Mouse (Mus musculus) liver, embryonic 11.5 days (tissue): ENCODE data around the gene Olfr1202. TPM values are rescaled to one million over a fixed set of nuclear protein-coding genes. Genes with fewer than 3 reads are reported as not detected.

Experiments
- ATAC-seq: fragments of 200-750 bp; cut with Nextera tagmentation; replicated peaks from 2 replicates; pipeline ENCODE4 v1.8.0; 2017; ENCODE audit warnings: moderate number of reproducible peaks, mild to moderate bottlenecking, moderate TSS enrichment, moderate library complexity; ENCODE audit not compliant: low FRiP score
- DNase-seq: peaks from one replicate; pipeline ENCODE4 v3.0.0-alpha.2; 2017; ENCODE audit warnings: low spot score
- H3K27ac ChIP-seq: fragments of 300-500 bp; sonication (generic); 2 replicates; pipeline ENCODE4 v1.5.1; 2014; ENCODE audit warnings: mild to moderate bottlenecking, low read depth, low read length, control low read depth
- H3K27me3 ChIP-seq: fragments of 300-500 bp; sonication (generic); replicated peaks from 2 replicates; pipeline ENCODE4 v1.6.1; 2014; ENCODE audit warnings: low read length, mixed read lengths; ENCODE audit not compliant: control insufficient read depth, insufficient read depth
- H3K36me3 ChIP-seq: fragments of 300-500 bp; sonication (generic); 2 replicates; pipeline ENCODE4 v1.6.1; 2014; ENCODE audit warnings: mild to moderate bottlenecking, low read length, moderate library complexity, mixed read lengths; ENCODE audit not compliant: control insufficient read depth, insufficient read depth
- H3K4me1 ChIP-seq: fragments of 300-500 bp; sonication (generic); replicated peaks from 2 replicates; pipeline ENCODE4 v1.6.1; 2014; ENCODE audit warnings: low read length, mixed read lengths; ENCODE audit not compliant: control insufficient read depth, insufficient read depth
- H3K4me2 ChIP-seq: fragments of 300-500 bp; sonication (generic); 2 replicates; pipeline ENCODE4 v1.6.1; 2014; ENCODE audit warnings: mild to moderate bottlenecking, control low read depth, moderate library complexity
- H3K4me3 ChIP-seq: fragments of 300-500 bp; sonication (generic); 2 replicates; pipeline ENCODE4 v1.5.1; 2014; ENCODE audit warnings: low read depth, low read length, control low read depth
- H3K9ac ChIP-seq: fragments of 300-500 bp; sonication (generic); 2 replicates; pipeline ENCODE4 v1.6.1; 2014; ENCODE audit warnings: low read depth, low read length, control low read depth
- H3K9me3 ChIP-seq: fragments of 300-500 bp; sonication (generic); 2 replicates; pipeline ENCODE4 v1.6.1; 2016; ENCODE audit warnings: low read length, inconsistent platforms, mixed read lengths; ENCODE audit not compliant: control insufficient read depth
- WGBS: fragments of 180-500 bp; shearing (Covaris S2); extraction: QIAGEN DNeasy Blood & Tissue Kit; methylation state at CpG from one replicate; pipeline ENCODE4 v1.1.7; 2014; 5-methylcytosine and 5-hydroxymethylcytosine counted together
- polyA plus RNA-seq: library from polyadenylated mRNA; unstranded; fragments of >200 nt; fragmentation: Nextera tagmentation; extraction: Ambion mirVana; gene quantifications from 2 replicates; pipeline ENCODE4 v1.2.1, GENCODE M21; 2014

Olfr1202 gene
- not detected in 2 replicates for polyA plus RNA-seq

DNA sequence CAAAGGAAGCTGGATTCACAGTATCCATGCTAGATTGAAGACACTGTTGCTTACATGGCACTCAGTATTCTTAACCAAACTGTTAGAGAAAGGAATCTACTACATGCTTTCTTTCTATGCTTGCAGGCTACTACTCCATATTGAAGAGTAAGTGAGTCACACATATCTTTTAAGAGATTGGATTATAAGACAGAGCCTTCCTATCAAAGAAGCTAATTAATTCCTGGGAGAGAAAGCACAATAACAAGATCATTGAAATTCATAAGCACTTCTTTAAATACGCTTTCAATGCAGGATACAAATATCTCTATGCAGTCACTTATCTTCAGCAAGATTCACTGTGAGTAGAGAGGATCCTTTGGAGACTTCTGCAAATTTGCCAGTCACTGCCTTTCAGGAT is at the start of gene Olfr1202:
Olfr1202 (plus strand) TSS at position 301 of the 400 bp plus-strand sequence.
- H3K4me3 ChIP-seq = no peak within 1 kb of the TSS
- H3K27me3 ChIP-seq = no peaks in the 10 kb centered on the region
- no peaks in the 10 kb centered on the region for H3K4me1 ChIP-seq
- H3K27ac ChIP-seq = no peak within 1 kb of the TSS
- WGBS = 77% methylated on average over 1 of the region's 1 CpGs
- H3K9me3 ChIP-seq = no peaks in the 10 kb centered on the region
- no peaks in the 10 kb centered on the region for H3K36me3 ChIP-seq
- no peak for ATAC-seq
- H3K9ac ChIP-seq = no peak within 1 kb of the TSS
- no peak for DNase-seq
- H3K4me2 ChIP-seq = no peak within 1 kb of the TSS

DNA sequence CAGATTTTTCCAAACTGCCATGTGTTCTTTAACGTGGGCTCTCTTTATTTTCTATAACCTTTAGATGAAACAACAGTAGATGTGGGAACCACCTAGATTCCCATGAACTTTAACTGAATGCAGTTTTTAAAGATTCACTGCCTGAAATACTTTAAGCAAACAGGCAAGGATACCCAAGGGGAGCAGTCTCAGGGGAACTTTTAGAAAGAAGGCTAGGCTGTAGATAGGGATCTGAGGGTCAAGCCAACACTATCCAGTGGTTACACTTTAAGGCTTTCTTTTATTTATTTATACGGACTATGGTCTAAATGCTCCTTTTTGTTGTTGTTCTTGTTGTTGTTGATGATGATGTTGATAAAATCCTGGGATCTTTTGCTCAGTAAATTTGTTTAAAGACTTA is 43.9 kb upstream of the Olfr1202 start, which contains the start of gene Olfr1200:
Olfr1200 (minus strand) TSS at position 101 of the 400 bp plus-strand sequence.
- DNase-seq (no peak), ATAC-seq (no peak)
- WGBS = 70% methylated on average over 2 of the region's 2 CpGs
- no peaks in the 10 kb centered on the region for H3K4me1 ChIP-seq
- no peaks in the 10 kb centered on the region for H3K27me3 ChIP-seq
- no peaks in the 10 kb centered on the region for H3K36me3 ChIP-seq
- no peak within 1 kb of the TSS for H3K9ac ChIP-seq
- no peaks in the 10 kb centered on the region for H3K9me3 ChIP-seq
- H3K27ac ChIP-seq = no peak within 1 kb of the TSS
- H3K4me2 ChIP-seq = no peak within 1 kb of the TSS
- no peak within 1 kb of the TSS for H3K4me3 ChIP-seq

DNA sequence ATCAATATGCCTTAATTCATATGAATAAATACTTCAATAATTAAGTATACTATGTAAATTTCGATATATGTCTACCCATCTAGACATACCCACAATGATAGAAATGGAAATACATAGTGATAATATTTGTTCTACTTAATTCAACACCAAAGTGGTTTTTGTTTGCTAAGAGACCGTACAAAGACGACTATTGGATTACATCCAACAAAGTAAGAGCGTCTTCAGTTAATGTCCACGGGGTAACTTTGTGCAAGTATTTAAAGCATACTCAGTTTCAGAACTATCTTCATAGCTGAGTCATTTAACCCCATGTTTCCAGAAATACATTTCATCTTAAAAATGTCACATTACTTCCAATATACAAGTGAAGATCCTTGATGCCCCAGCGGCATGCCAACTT is 21.6 kb upstream of the Olfr1202 start, which contains the start of gene Olfr1201:
Olfr1201 (plus strand) TSS at position 301 of the 400 bp plus-strand sequence.
- Histone ChIP-seq H3K9ac (no peak within 1 kb of the TSS), H3K27ac (no peak within 1 kb of the TSS), H3K4me3 (no peak within 1 kb of the TSS), H3K4me1 (no peaks in the 10 kb centered on the region), H3K4me2 (no peak within 1 kb of the TSS), H3K9me3 (no peaks in the 10 kb centered on the region), H3K27me3 (no peaks in the 10 kb centered on the region), H3K36me3 (no peaks in the 10 kb centered on the region)
- no peak for DNase-seq
- WGBS = 83% methylated on average over 6 of the region's 6 CpGs
- no peak for ATAC-seq

DNA sequence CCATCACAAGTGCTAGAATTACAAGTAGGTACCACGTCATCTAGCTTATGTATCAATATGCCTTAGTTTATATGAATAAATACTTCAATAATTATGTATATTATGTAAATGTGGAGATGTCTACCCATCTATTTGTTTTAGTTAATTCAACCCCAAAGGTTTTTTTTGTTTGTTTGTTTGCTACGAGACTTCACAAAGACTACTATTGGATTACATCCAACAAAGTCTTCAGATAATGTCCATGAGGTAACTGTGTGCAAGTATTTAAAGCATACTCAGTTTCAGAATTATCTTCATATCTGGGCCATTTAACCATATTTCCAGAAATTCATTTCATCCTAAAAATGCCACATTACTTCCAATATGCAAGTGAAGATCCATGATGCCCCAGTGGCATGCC is 15.1 kb downstream of the Olfr1202 start, which contains the start of gene Olfr1205:
Olfr1205 (plus strand) TSS at position 301 of the 400 bp plus-strand sequence.
- WGBS = 80% methylated on average over 2 of the region's 2 CpGs
- H3K27me3 ChIP-seq = no peaks in the 10 kb centered on the region
- ATAC-seq (no peak), DNase-seq (no peak)
- no peaks in the 10 kb centered on the region for H3K36me3 ChIP-seq
- no peak within 1 kb of the TSS for H3K9ac ChIP-seq
- H3K4me1 ChIP-seq = no peaks in the 10 kb centered on the region
- no peak within 1 kb of the TSS for H3K27ac ChIP-seq
- H3K9me3 ChIP-seq = no peaks in the 10 kb centered on the region
- H3K4me3 ChIP-seq = no peak within 1 kb of the TSS
- no peak within 1 kb of the TSS for H3K4me2 ChIP-seq

DNA sequence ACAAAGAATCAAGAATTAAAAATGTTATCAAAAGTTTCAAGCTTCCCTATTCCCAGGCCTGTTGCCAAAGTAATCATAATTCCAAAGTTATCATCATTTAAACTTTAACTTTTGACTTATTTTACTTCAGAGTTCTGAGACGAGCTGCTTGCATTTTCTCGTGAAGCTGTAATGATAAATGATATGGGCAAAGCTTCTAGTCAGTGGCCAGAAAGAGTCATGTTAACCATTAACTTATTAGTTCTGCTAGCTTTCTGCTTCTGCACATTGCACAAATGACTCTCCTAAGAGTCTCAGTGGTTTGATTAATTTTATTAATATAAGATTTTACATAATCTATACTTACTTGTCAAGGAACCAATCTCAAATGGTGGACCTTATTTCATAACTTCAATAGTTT is 24.2 kb downstream of the Olfr1202 start:
- ATAC-seq = no peak
- no peaks in the 10 kb centered on the region for H3K9me3 ChIP-seq
- H3K27me3 ChIP-seq = no peaks in the 10 kb centered on the region
- H3K36me3 ChIP-seq = no peaks in the 10 kb centered on the region
- no peak overlapping the region for H3K9ac ChIP-seq
- H3K27ac ChIP-seq = no peak overlapping the region
- no peak for DNase-seq
- no peak overlapping the region for H3K4me2 ChIP-seq
- no peaks in the 10 kb centered on the region for H3K4me1 ChIP-seq
- no peak overlapping the region for H3K4me3 ChIP-seq
- 69% methylated on average over 2 of the region's 2 CpGs for WGBS

DNA sequence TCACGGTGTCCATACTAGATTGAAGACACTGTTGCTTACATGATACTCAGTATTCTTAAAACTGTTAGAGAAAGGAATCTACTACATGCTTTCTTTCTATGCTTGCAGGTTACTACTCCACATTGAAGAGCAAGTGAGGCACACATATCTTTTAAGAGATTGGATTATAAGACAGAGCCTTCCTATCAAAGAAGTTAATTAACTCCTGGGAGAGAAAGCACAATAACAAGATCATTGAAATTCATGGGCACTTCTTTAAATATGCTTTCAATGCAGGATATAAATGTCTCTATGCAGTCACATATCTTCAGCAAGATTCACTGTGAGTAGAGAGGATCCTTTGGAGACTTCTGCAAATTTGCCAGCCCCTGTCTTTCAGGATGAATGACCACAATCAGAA is 34.7 kb downstream of the Olfr1202 start, which contains the start of gene Olfr1204:
Olfr1204 (plus strand) TSS at position 301 of the 400 bp plus-strand sequence.
- Histone ChIP-seq H3K27ac (no peak within 1 kb of the TSS), H3K9me3 (no peaks in the 10 kb centered on the region), H3K36me3 (no peaks in the 10 kb centered on the region), H3K4me3 (no peak within 1 kb of the TSS), H3K27me3 (no peaks in the 10 kb centered on the region), H3K4me2 (no peak within 1 kb of the TSS), H3K4me1 (no peaks in the 10 kb centered on the region), H3K9ac (no peak within 1 kb of the TSS)
- DNase-seq (no peak), ATAC-seq (no peak)
- 88% methylated on average over 1 of the region's 1 CpGs for WGBS

DNA sequence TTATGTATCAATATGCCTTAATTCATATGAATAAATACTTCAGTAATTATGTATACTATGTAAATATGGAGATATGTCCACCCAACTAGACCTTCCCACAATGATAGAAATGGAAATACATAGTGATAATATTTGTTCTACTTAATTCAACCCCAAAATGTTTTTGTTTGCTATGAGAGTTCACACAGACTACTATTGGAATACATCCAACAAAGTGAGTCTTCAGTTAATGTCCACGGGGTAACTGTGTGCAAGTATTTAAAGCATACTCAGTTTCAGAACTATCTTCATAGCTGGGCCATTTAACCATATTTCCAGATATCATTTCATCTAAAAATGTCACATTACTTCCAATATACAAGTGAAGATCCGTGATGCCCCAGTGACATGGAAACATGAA is 48.6 kb downstream of the Olfr1202 start, which contains the start of gene Olfr1206:
Olfr1206 (plus strand) TSS at position 301 of the 400 bp plus-strand sequence.
- H3K4me3 ChIP-seq = no peak within 1 kb of the TSS
- H3K36me3 ChIP-seq = no peaks in the 10 kb centered on the region
- ATAC-seq (no peak), DNase-seq (no peak)
- H3K4me2 ChIP-seq = no peak within 1 kb of the TSS
- no peaks in the 10 kb centered on the region for H3K27me3 ChIP-seq
- no peaks in the 10 kb centered on the region for H3K9me3 ChIP-seq
- no peak within 1 kb of the TSS for H3K27ac ChIP-seq
- H3K4me1 ChIP-seq = no peaks in the 10 kb centered on the region
- no peak within 1 kb of the TSS for H3K9ac ChIP-seq
- 71% methylated on average over 2 of the region's 2 CpGs for WGBS

Other genes with a start within 250 kb of the Olfr1202 start
- not detected in 2 replicates for gene Olfr1189, start 228.0 kb upstream of the Olfr1202 start, polyA plus RNA-seq
- not detected in 2 replicates for gene Olfr1191-ps1, start 174.0 kb upstream of the Olfr1202 start, polyA plus RNA-seq
- not detected in 2 replicates for gene Olfr1192-ps1, start 166.0 kb upstream of the Olfr1202 start, polyA plus RNA-seq
- gene Olfr1193, start 138.9 kb upstream of the Olfr1202 start, polyA plus RNA-seq = not detected in 2 replicates
- gene Olfr1195, start 125.3 kb upstream of the Olfr1202 start, polyA plus RNA-seq = not detected in 2 replicates
- gene Olfr1196, start 109.9 kb upstream of the Olfr1202 start, polyA plus RNA-seq = not detected in 2 replicates
- gene Olfr1197, start 82.1 kb upstream of the Olfr1202 start, polyA plus RNA-seq = not detected in 2 replicates
- gene Olfr1198, start 63.1 kb upstream of the Olfr1202 start, polyA plus RNA-seq = not detected in 2 replicates
- gene Olfr1199, start 54.0 kb upstream of the Olfr1202 start, polyA plus RNA-seq = not detected in 2 replicates
- not detected in 2 replicates for gene Olfr1200, start 44.0 kb upstream of the Olfr1202 start, polyA plus RNA-seq
- not detected in 2 replicates for gene Olfr1201, start 21.5 kb upstream of the Olfr1202 start, polyA plus RNA-seq
- gene Olfr1205, start 15.2 kb downstream of the Olfr1202 start, polyA plus RNA-seq = not detected in 2 replicates
- not detected in 2 replicates for gene Olfr1204, start 34.8 kb downstream of the Olfr1202 start, polyA plus RNA-seq
- gene Olfr1206, start 48.7 kb downstream of the Olfr1202 start, polyA plus RNA-seq = not detected in 2 replicates
- gene Olfr1208, start 87.8 kb downstream of the Olfr1202 start, polyA plus RNA-seq = not detected in 2 replicates
- not detected in 2 replicates for gene Olfr1209, start 100.7 kb downstream of the Olfr1202 start, polyA plus RNA-seq
- gene Olfr1211, start 123.6 kb downstream of the Olfr1202 start, polyA plus RNA-seq = not detected in 2 replicates
- gene Olfr1212, start 139.5 kb downstream of the Olfr1202 start, polyA plus RNA-seq = not detected in 2 replicates
- not detected in 2 replicates for gene Gm13762, start 165.8 kb downstream of the Olfr1202 start, polyA plus RNA-seq
- not detected in 2 replicates for gene Olfr1214, start 178.2 kb downstream of the Olfr1202 start, polyA plus RNA-seq
- gene Olfr1215, start 192.5 kb downstream of the Olfr1202 start, polyA plus RNA-seq = not detected in 2 replicates
- gene Olfr1216, start 203.8 kb downstream of the Olfr1202 start, polyA plus RNA-seq = not detected in 2 replicates
- not detected in 2 replicates for gene Olfr1217, start 217.6 kb downstream of the Olfr1202 start, polyA plus RNA-seq
- gene Olfr1218, start 246.7 kb downstream of the Olfr1202 start, polyA plus RNA-seq = not detected in 2 replicates